Mouse (Mus musculus): ENCODE data around the gene Spint4.

DNA sequence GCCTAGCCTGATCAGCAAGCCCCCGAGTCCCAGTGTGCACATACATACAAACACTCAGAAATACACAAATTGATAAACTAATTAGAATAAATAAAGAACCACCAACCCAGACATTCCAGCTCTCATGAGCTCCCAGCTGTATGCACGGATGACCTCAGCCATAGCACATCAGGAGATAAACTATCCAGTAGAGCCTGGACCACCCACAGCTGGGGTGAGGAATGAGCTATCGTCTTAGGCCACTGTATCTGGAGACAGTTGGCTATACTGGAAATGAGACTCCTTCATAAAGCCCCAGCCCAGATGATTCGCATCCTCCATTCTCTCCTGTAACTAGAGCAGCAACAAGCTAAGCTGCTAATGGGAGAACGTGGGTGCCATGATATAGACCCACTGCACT is 36.5 kb downstream of the Spint4 start:
- TF ChIP-seq POLR2AphosphoS2 (IDR thresholded peaks at IDR 0.05; ENCODE audit: low read depth, low read length): no peak
- no peak for TF ChIP-seq MXI1 (IDR thresholded peaks at IDR 0.05; ENCODE audit: low read depth, low read length)
- no peak for TF ChIP-seq CTCF (conservative IDR thresholded peaks at IDR 0.05 in 1 of 2, IDR thresholded peaks at IDR 0.05 in 1 of 2; ENCODE audit: low read depth in 2 of 2, low read length in 2 of 2)
- no peak for TF ChIP-seq GABPA (IDR thresholded peaks at IDR 0.05; ENCODE audit: insufficient replicate concordance, low read depth, low read length)
- no peak for TF ChIP-seq USF1 (IDR thresholded peaks at IDR 0.05; ENCODE audit: low read depth, low read length)
- TF ChIP-seq POLR2A (IDR thresholded peaks at IDR 0.05; ENCODE audit: low read depth, low read length): no peak
- TF ChIP-seq BHLHE40 (IDR thresholded peaks at IDR 0.05; ENCODE audit: low read depth, low read length): no peak
- TF ChIP-seq ZNF384 (IDR thresholded peaks at IDR 0.05; ENCODE audit: low read depth, low read length): no peak
- TF ChIP-seq CHD1 (IDR thresholded peaks at IDR 0.05; ENCODE audit: low read depth, low read length): no peak
- TF ChIP-seq SMC3 (IDR thresholded peaks at IDR 0.05; ENCODE audit: low read depth, low read length): no peak
- no peak for TF ChIP-seq MYC (IDR thresholded peaks at IDR 0.05; ENCODE audit: low read depth, low read length)
